Mouse (Mus musculus) embryonic facial prominence, embryonic 13.5 days (tissue): Measurements from ENCODE around the gene Slc5a3. TPM values are rescaled to one million over a fixed set of nuclear protein-coding genes. Genes with fewer than 3 reads are reported as not detected.

Experiments used
- ATAC-seq: fragments of 200-750 bp; cut with Nextera tagmentation; 2 replicates; pipeline ENCODE4 v1.8.0; 2017; ENCODE audit warnings: low read depth; ENCODE audit not compliant: insufficient number of reproducible peaks, insufficient read depth, low FRiP score, low TSS enrichment
- H3K27ac ChIP-seq: fragments of 300-500 bp; sonication (generic); 2 replicates; pipeline ENCODE4 v1.5.1; 2015; ENCODE audit warnings: moderate library complexity, mild to moderate bottlenecking, inconsistent platforms
- H3K27me3 ChIP-seq: fragments of 300-500 bp; sonication (generic); 2 replicates; pipeline ENCODE4 v1.6.1; 2015; ENCODE audit warnings: mild to moderate bottlenecking, inconsistent platforms
- H3K36me3 ChIP-seq: fragments of 300-500 bp; sonication (generic); 2 replicates; pipeline ENCODE4 v1.6.1; 2015; ENCODE audit warnings: mild to moderate bottlenecking, inconsistent platforms
- H3K4me1 ChIP-seq: fragments of 300-500 bp; sonication (generic); 2 replicates; pipeline ENCODE4 v1.6.1; 2015; ENCODE audit warnings: inconsistent platforms
- H3K4me2 ChIP-seq: fragments of 300-500 bp; sonication (generic); 2 replicates; pipeline ENCODE4 v1.6.1; 2015; ENCODE audit warnings: moderate library complexity, mild to moderate bottlenecking, inconsistent platforms
- H3K4me3 ChIP-seq: fragments of 300-500 bp; sonication (generic); 2 replicates; pipeline ENCODE4 v1.5.1; 2015; ENCODE audit warnings: mild to moderate bottlenecking, inconsistent platforms
- H3K9ac ChIP-seq: fragments of 300-500 bp; sonication (generic); 2 replicates; pipeline ENCODE4 v1.6.1; 2015; ENCODE audit warnings: mild to moderate bottlenecking, inconsistent platforms
- H3K9me3 ChIP-seq: fragments of 300-500 bp; sonication (generic); 2 replicates; pipeline ENCODE4 v1.6.1; 2016; ENCODE audit warnings: inconsistent platforms
- WGBS: fragments of 180-500 bp; shearing (Covaris S2); methylation state at CpG from one replicate; pipeline ENCODE4 v1.1.7; 2015; ENCODE audit warnings: mixed read lengths; 5-methylcytosine and 5-hydroxymethylcytosine counted together
- polyA plus RNA-seq: library from polyadenylated mRNA; unstranded; fragments of >200 nt; fragmentation: Nextera tagmentation; extraction: Ambion mirVana; gene quantifications from 2 replicates; pipeline ENCODE4 v1.2.1, GENCODE M21; 2015

Gene Slc5a3
- polyA plus RNA-seq, 1 experiment from 2014 or later = 7.8 TPM

- Histone ChIP-seq H3K4me2 (no peak overlapping the region), H3K9ac (no peak overlapping the region), H3K9me3 (no peaks in the 10 kb centered on the region), H3K4me1 (peaks cover 7% of the 10 kb centered on the region; the same call in 1 of the 2 replicates), H3K4me3 (no peak overlapping the region), H3K36me3 (no peaks in the 10 kb centered on the region), H3K27me3 (no peaks in the 10 kb centered on the region), H3K27ac (no peak overlapping the region)
- no peak for ATAC-seq
- 84% methylated on average over 4 of the region's 4 CpGs for WGBS
Observed at GRCm38 (mm10) chr16:92132511-92132910, 74.4 kb downstream of the Slc5a3 start.

GRCm38 (mm10) chr16:92134148-92134764 is 76.1 kb downstream of the Slc5a3 start:
- Histone ChIP-seq H3K4me3 (no peak overlapping the region), H3K4me2 (no peak overlapping the region), H3K9me3 (no peaks in the 10 kb centered on the region), H3K9ac (no peak overlapping the region), H3K36me3 (no peaks in the 10 kb centered on the region), H3K27ac (no peak overlapping the region), H3K4me1 (peaks cover 11% of the 10 kb centered on the region), H3K27me3 (no peaks in the 10 kb centered on the region)
- ATAC-seq = no peak
- WGBS = 68% methylated on average over 11 of the region's 11 CpGs

GRCm38 (mm10) chr16:92136275-92136674 is 78.2 kb downstream of the Slc5a3 start:
- peaks cover 22% of the 10 kb centered on the region for H3K4me1 ChIP-seq
- 90% methylated on average over 15 of the region's 15 CpGs for WGBS

More at GRCm38 (mm10) chr16:92136275-92136674, 78.2 kb downstream of the Slc5a3 start:
- Histone ChIP-seq H3K27me3 (no peaks in the 10 kb centered on the region), H3K36me3 (no peaks in the 10 kb centered on the region), H3K4me2 (no peak overlapping the region), H3K9ac (no peak overlapping the region), H3K4me3 (no peak overlapping the region), H3K27ac (no peak overlapping the region), H3K9me3 (no peaks in the 10 kb centered on the region)
- ATAC-seq = no peak

Other genes with a start within 250 kb of the Slc5a3 start
- gene Mrps6, start 52 bp upstream of the Slc5a3 start, polyA plus RNA-seq = 98.3 and 111 TPM in 2 replicates
- gene Gm49711, start within 50 bp of the Slc5a3 start, polyA plus RNA-seq = 0.25 and 0.63 TPM in 2 replicates
- 0.15 and 0.41 TPM in 2 replicates for gene Kcne2, start 234.1 kb downstream of the Slc5a3 start, polyA plus RNA-seq
- 128 and 138 TPM in 2 replicates for gene Smim11, start 243.0 kb downstream of the Slc5a3 start, polyA plus RNA-seq